Mouse (Mus musculus) embryonic facial prominence, embryonic 15.5 days (tissue): ENCODE data around the gene Ikbke. TPM values are rescaled to one million over a fixed set of nuclear protein-coding genes. Genes with fewer than 3 reads are reported as not detected.

Experiments used
- ATAC-seq: fragments of 200-750 bp; cut with Nextera tagmentation; 2 replicates; pipeline ENCODE4 v1.8.0; 2017; ENCODE audit warnings: low read depth, moderate TSS enrichment; ENCODE audit not compliant: insufficient number of reproducible peaks, low FRiP score, low TSS enrichment
- H3K27ac ChIP-seq: fragments of 300-500 bp; sonication (generic); replicated peaks from 2 replicates; pipeline ENCODE4 v1.5.1; 2015; ENCODE audit warnings: mild to moderate bottlenecking, inconsistent platforms
- H3K27me3 ChIP-seq: fragments of 300-500 bp; sonication (generic); 2 replicates; pipeline ENCODE4 v1.6.1; 2015; ENCODE audit warnings: inconsistent platforms
- H3K36me3 ChIP-seq: fragments of 300-500 bp; sonication (generic); 2 replicates; pipeline ENCODE4 v1.6.1; 2015; ENCODE audit warnings: mild to moderate bottlenecking, inconsistent platforms
- H3K4me1 ChIP-seq: fragments of 300-500 bp; sonication (generic); 2 replicates; pipeline ENCODE4 v1.6.1; 2015; ENCODE audit warnings: inconsistent platforms
- H3K4me2 ChIP-seq: fragments of 300-500 bp; sonication (generic); replicated peaks from 2 replicates; pipeline ENCODE4 v1.6.1; 2015; ENCODE audit warnings: mild to moderate bottlenecking, inconsistent platforms
- H3K4me3 ChIP-seq: fragments of 300-500 bp; sonication (generic); replicated peaks from 2 replicates; pipeline ENCODE4 v1.5.1; 2015; ENCODE audit warnings: mild to moderate bottlenecking, inconsistent platforms
- H3K9ac ChIP-seq: fragments of 300-500 bp; sonication (generic); 2 replicates; pipeline ENCODE4 v1.6.1; 2015; ENCODE audit warnings: inconsistent platforms
- H3K9me3 ChIP-seq: fragments of 300-500 bp; sonication (generic); replicated peaks from 2 replicates; pipeline ENCODE4 v1.6.1; 2016; ENCODE audit warnings: inconsistent platforms
- WGBS: fragments of 180-500 bp; shearing (Covaris S2); methylation state at CpG from one replicate; pipeline ENCODE4 v1.1.7; 2015; 5-methylcytosine and 5-hydroxymethylcytosine counted together
- polyA plus RNA-seq: library from polyadenylated mRNA; unstranded; fragments of >200 nt; fragmentation: Nextera tagmentation; extraction: Ambion mirVana; gene quantifications from 2 replicates; pipeline ENCODE4 v1.2.1, GENCODE M21; 2015

Gene Ikbke
- polyA plus RNA-seq, 1 experiment from 2014 or later: 7.7 TPM

GRCm38 (mm10) chr1:131236077-131236476, 43.3 kb downstream of the Ikbke start:
- no peaks in the 10 kb centered on the region for H3K36me3 ChIP-seq
- ATAC-seq: no peak
- WGBS: 22% methylated on average over 7 of the region's 7 CpGs
- no peak overlapping the region for H3K4me3 ChIP-seq
- H3K9ac ChIP-seq: no peak overlapping the region
- H3K4me2 ChIP-seq: no peak overlapping the region
- H3K27me3 ChIP-seq: no peaks in the 10 kb centered on the region
- H3K27ac ChIP-seq: peak overlapping the region; percentile 18; the same call in 1 of the 2 replicates
- H3K4me1 ChIP-seq: peaks cover 27% of the 10 kb centered on the region
- H3K9me3 ChIP-seq: no peaks in the 10 kb centered on the region

GRCm38 (mm10) chr1:131233527-131233926, 45.9 kb downstream of the Ikbke start:
- Histone ChIP-seq H3K9me3 (no peaks in the 10 kb centered on the region), H3K4me2 (no peak overlapping the region), H3K4me1 (peaks cover 17% of the 10 kb centered on the region; the same call in 1 of the 2 replicates), H3K9ac (no peak overlapping the region), H3K27me3 (no peaks in the 10 kb centered on the region), H3K36me3 (no peaks in the 10 kb centered on the region), H3K27ac (no peak overlapping the region), H3K4me3 (no peak overlapping the region)
- WGBS: 64% methylated on average over 12 of the region's 12 CpGs
- ATAC-seq: no peak

GRCm38 (mm10) chr1:131228659-131229058, 50.7 kb downstream of the Ikbke start:
- ATAC-seq: no peak
- no peaks in the 10 kb centered on the region for H3K27me3 ChIP-seq
- H3K36me3 ChIP-seq: no peaks in the 10 kb centered on the region
- 60% methylated on average over 5 of the region's 5 CpGs for WGBS
- no peak overlapping the region for H3K9ac ChIP-seq
- no peaks in the 10 kb centered on the region for H3K9me3 ChIP-seq
- H3K27ac ChIP-seq: no peak overlapping the region
- H3K4me1 ChIP-seq: no peaks in the 10 kb centered on the region
- no peak overlapping the region for H3K4me3 ChIP-seq
- H3K4me2 ChIP-seq: no peak overlapping the region

GRCm38 (mm10) chr1:131228225-131228624, 51.2 kb downstream of the Ikbke start:
- ATAC-seq: no peak
- Histone ChIP-seq H3K9me3 (no peaks in the 10 kb centered on the region), H3K4me3 (no peak overlapping the region), H3K27me3 (no peaks in the 10 kb centered on the region), H3K9ac (no peak overlapping the region), H3K27ac (no peak overlapping the region), H3K4me1 (no peaks in the 10 kb centered on the region), H3K4me2 (no peak overlapping the region), H3K36me3 (no peaks in the 10 kb centered on the region)
- 39% methylated on average over 7 of the region's 7 CpGs for WGBS

- no peaks in the 10 kb centered on the region for H3K36me3 ChIP-seq
- no peak overlapping the region for H3K9ac ChIP-seq
- no peak for ATAC-seq
- H3K9me3 ChIP-seq: no peaks in the 10 kb centered on the region
- H3K27me3 ChIP-seq: no peaks in the 10 kb centered on the region
- no peak overlapping the region for H3K4me3 ChIP-seq
- no peak overlapping the region for H3K27ac ChIP-seq
- no peaks in the 10 kb centered on the region for H3K4me1 ChIP-seq
- no peak overlapping the region for H3K4me2 ChIP-seq
- 61% methylated on average over 12 of the region's 12 CpGs for WGBS
These were observed 54.4 kb downstream of the Ikbke start for GRCm38 (mm10) chr1:131224848-131225471.

- H3K36me3 ChIP-seq: no peaks in the 10 kb centered on the region
- no peaks in the 10 kb centered on the region for H3K4me1 ChIP-seq
- no peak overlapping the region for H3K9ac ChIP-seq
- ATAC-seq: no peak
- no peaks in the 10 kb centered on the region for H3K9me3 ChIP-seq
- H3K27me3 ChIP-seq: no peaks in the 10 kb centered on the region
- no peak overlapping the region for H3K4me2 ChIP-seq
- H3K4me3 ChIP-seq: no peak overlapping the region
- 91% methylated on average over 2 of the region's 2 CpGs for WGBS
- H3K27ac ChIP-seq: no peak overlapping the region
These were observed 56.1 kb downstream of the Ikbke start for GRCm38 (mm10) chr1:131223345-131223744.

- no peak overlapping the region for H3K9ac ChIP-seq
- 75% methylated on average over 13 of the region's 13 CpGs for WGBS
- no peaks in the 10 kb centered on the region for H3K36me3 ChIP-seq
- H3K9me3 ChIP-seq: no peaks in the 10 kb centered on the region
- H3K4me2 ChIP-seq: no peak overlapping the region
- H3K4me3 ChIP-seq: no peak overlapping the region
- no peaks in the 10 kb centered on the region for H3K4me1 ChIP-seq
- no peak for ATAC-seq
- 0 out of 2 replicates have a peak overlapping the region, but pooled peaks have one; percentile 22 for H3K27ac ChIP-seq
- no peaks in the 10 kb centered on the region for H3K27me3 ChIP-seq
These were observed 57.4 kb downstream of the Ikbke start for GRCm38 (mm10) chr1:131221822-131222590.

GRCm38 (mm10) chr1:131218933-131219332, 60.5 kb downstream of the Ikbke start:
- Histone ChIP-seq H3K9ac (no peak overlapping the region), H3K4me1 (no peaks in the 10 kb centered on the region), H3K9me3 (no peaks in the 10 kb centered on the region), H3K4me3 (no peak overlapping the region), H3K36me3 (no peaks in the 10 kb centered on the region), H3K4me2 (no peak overlapping the region), H3K27me3 (no peaks in the 10 kb centered on the region), H3K27ac (no peak overlapping the region)
- ATAC-seq: no peak
- 82% methylated on average over 11 of the region's 11 CpGs for WGBS

- Histone ChIP-seq H3K27ac (no peak overlapping the region), H3K9ac (no peak overlapping the region), H3K36me3 (no peaks in the 10 kb centered on the region), H3K4me1 (peaks cover 17% of the 10 kb centered on the region; the same call in 1 of the 2 replicates), H3K27me3 (no peaks in the 10 kb centered on the region), H3K4me3 (no peak overlapping the region), H3K4me2 (no peak overlapping the region), H3K9me3 (no peaks in the 10 kb centered on the region)
- 75% methylated on average over 6 of the region's 6 CpGs for WGBS
- no peak for ATAC-seq
These were observed 66.0 kb downstream of the Ikbke start for GRCm38 (mm10) chr1:131213361-131213760.

- Histone ChIP-seq H3K9me3 (no peaks in the 10 kb centered on the region), H3K9ac (no peak overlapping the region), H3K36me3 (no peaks in the 10 kb centered on the region), H3K4me1 (peaks cover 17% of the 10 kb centered on the region; the same call in 1 of the 2 replicates), H3K27me3 (no peaks in the 10 kb centered on the region), H3K4me3 (no peak overlapping the region), H3K27ac (no peak overlapping the region), H3K4me2 (no peak overlapping the region)
- 59% methylated on average over 5 of the region's 5 CpGs for WGBS
- no peak for ATAC-seq
These were observed 66.5 kb downstream of the Ikbke start for GRCm38 (mm10) chr1:131212956-131213355.

GRCm38 (mm10) chr1:131211655-131212054, 67.8 kb downstream of the Ikbke start:
- Histone ChIP-seq H3K9ac (no peak overlapping the region), H3K4me3 (no peak overlapping the region), H3K27me3 (no peaks in the 10 kb centered on the region), H3K9me3 (no peaks in the 10 kb centered on the region), H3K36me3 (no peaks in the 10 kb centered on the region), H3K4me1 (peaks cover 20% of the 10 kb centered on the region; the same call in 1 of the 2 replicates), H3K27ac (no peak overlapping the region), H3K4me2 (no peak overlapping the region)
- WGBS: 89% methylated on average over 1 of the region's 1 CpGs
- ATAC-seq: no peak
